Mouse (Mus musculus) C2C12 (cell line): ENCODE measurements at regions not wholly inside any gene's neighbourhood (a gene's known extent, or its start where the extent isn't known, plus 50 kb on each side); places are given as distances from the start of the nearest gene placed in this dataset.

Experiments used
- CEBPB ChIP-seq: IDR thresholded peaks from one replicate; pipeline ENCODE4 v1.6.1; 2011; ENCODE audit warnings: low read depth, mild to moderate bottlenecking, control low read depth, moderate library complexity
- CTCF ChIP-seq: IDR thresholded peaks from one replicate; pipeline ENCODE4 v1.5.1; 2011; ENCODE audit not compliant: control insufficient read depth, insufficient read depth, insufficient read length
- FOSL1 ChIP-seq: IDR thresholded peaks from one replicate; pipeline ENCODE4 v1.8.0; 2011; ENCODE audit warnings: mild to moderate bottlenecking, low read length; ENCODE audit not compliant: poor library complexity, insufficient read depth, severe bottlenecking
- MAX ChIP-seq: IDR thresholded peaks from one replicate; pipeline ENCODE4 v1.6.1; 2011; ENCODE audit warnings: mild to moderate bottlenecking, control low read depth
- MYOD1 ChIP-seq: IDR thresholded peaks from one replicate; pipeline ENCODE4 v1.6.1; 2011; ENCODE audit warnings: low read depth; ENCODE audit not compliant: control insufficient read depth, insufficient read length
- USF1 ChIP-seq: IDR thresholded peaks from one replicate; pipeline ENCODE4 v1.6.1; 2011; ENCODE audit warnings: low read depth, mild to moderate bottlenecking, control low read depth, moderate library complexity

GRCm38 (mm10) chr11:38291289-38291688 lies 1055.5 kb upstream of the Tenm2 start:
- TF ChIP-seq CTCF (no peak), MAX (no peak), CEBPB (no peak), FOSL1 (no peak), USF1 (no peak), MYOD1 (no peak)
